Mouse (Mus musculus) adrenal gland, postnatal 25 days (tissue): ENCODE results near the gene Wdr82. TPM values are rescaled to one million over a fixed set of nuclear protein-coding genes. Genes with fewer than 3 reads are reported as not detected.

Experiments used
- DNase-seq: peaks from one replicate; pipeline ENCODE4 v3.0.0; 2021; ENCODE audit warnings: mixed read lengths
- long read RNA-seq: library from polyadenylated mRNA; stranded (forward); transcript quantifications from one replicate; pipeline ENCODE4 v2.0.0, GENCODE M21; 2021
- total RNA-seq: library from RNA; stranded (reverse); gene quantifications from 2 replicates; pipeline ENCODE4 v1.2.3, GENCODE M21; 2021

Wdr82 gene
- total RNA-seq = 82.4 and 83.3 TPM in 2 replicates
- long read RNA-seq, partial matches to known transcripts = 1 of 17 reads
- long read RNA-seq, other reads (novel, unspliced or antisense) = 12 of 17 reads

- peak; percentile 91 for DNase-seq
Measured at GRCm38 (mm10) chr9:106170556-106171345, at the start of gene Wdr82. Gene Wdr82, plus strand, starts transcription at chr9:106170928.

GRCm38 (mm10) chr9:106123599-106123998 is 47.1 kb upstream of the Wdr82 start:
- peak; percentile 19 for DNase-seq

DNA sequence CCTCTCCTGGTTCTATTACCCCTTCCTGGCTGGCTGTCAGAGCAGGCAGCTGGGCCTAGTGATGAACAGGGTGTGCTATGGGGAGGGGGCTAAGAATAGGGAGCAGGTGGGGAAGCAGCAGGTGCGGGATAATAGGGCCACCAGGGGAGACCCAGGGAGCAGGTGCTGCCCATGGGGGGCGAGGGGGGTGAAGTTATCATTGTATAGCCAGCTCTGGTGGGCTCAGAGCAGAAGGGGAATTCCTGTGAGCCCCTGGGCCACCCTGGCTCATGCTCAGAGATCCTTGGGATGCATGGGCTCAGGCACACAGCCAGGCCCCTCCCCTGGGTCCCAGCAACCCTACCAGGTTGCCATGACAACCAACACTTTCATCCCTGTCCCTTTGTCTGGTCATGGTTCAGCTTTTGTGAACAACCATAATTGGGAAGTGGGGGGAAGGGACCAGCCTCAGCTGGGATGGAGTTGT is 43.9 kb upstream of the Wdr82 start:
- DNase-seq = no peak

DNA sequence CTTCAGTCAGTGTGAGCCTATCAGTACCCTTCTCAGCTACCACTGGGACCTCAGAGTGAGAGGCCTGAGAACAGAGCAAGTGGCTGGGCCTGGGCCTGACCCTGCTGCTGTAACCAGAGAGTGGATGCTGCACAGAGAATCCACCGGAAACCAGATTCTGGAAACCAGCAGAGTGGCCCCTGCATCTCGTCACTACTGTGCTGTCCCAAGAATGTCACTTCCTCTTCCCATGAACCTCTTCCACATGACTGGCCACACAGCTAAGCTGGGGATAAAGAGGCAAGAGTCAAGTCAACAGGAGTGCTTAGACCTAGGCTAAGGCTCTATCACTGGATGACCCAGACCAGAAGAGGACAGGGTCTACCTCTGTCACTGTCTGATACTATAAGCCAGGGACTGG is 41.7 kb upstream of the Wdr82 start:
- DNase-seq = no peak

DNA sequence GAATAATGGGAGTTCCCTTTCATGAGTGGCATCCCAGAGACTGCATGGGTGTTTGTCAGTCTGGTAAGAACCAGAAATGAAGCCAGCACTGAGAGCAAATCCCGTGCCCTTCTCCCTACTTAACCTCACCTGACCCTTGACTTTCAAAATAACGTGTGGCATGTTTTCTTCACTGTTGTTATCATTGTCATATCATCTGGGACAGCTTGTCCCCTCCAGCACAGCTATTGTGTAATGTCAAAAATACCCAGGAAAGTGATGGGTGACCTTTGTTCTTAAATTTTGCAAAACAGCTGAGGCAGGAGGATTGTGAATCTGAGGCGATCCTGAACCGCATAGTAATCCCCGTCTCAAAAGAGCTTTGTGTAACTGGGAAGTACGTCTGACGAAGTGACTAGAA is 40.5 kb upstream of the Wdr82 start:
- DNase-seq = no peak

GRCm38 (mm10) chr9:106137671-106138216 is 33.0 kb upstream of the Wdr82 start:
- no peak for DNase-seq

DNA sequence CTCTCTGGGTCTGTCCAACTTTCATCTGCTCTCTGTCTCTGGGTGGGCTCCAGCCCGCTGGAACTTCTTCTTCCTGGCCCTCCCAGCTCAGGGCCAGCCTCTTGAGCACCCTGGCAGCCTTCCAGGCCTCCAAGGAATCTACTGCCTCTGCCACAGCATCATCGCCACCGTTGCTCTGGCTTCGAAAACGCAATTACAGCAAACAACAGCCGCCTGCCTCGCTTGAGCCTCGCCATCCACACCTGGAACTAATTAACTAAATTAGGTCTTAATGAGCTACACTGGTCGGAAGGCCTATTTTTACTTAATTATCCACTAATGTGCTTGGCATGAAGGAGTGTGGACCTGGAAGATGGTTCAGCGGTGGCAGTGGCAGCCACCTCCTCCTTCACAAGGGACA is 31.0 kb upstream of the Wdr82 start:
- peak; percentile 36 for DNase-seq

DNA sequence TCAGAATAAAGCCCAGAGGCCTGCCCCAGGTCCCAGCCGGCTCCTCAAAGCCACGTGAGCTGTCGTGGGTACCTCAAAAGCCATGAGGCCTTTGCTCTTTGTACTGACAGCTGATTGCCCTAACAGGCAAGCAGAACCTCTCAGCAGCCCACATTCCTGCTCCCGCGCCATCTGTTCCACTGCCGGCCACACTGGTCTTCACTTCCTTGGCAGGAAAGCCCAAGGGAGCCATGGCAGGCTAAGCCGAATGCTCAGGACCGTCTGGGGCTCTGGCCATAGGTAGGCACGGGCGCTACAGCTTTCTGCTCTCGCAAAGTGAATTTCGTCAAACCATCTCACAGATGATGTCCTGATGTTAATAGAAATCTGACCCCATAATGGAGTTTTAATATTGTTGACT is 28.8 kb upstream of the Wdr82 start:
- no peak for DNase-seq

DNA sequence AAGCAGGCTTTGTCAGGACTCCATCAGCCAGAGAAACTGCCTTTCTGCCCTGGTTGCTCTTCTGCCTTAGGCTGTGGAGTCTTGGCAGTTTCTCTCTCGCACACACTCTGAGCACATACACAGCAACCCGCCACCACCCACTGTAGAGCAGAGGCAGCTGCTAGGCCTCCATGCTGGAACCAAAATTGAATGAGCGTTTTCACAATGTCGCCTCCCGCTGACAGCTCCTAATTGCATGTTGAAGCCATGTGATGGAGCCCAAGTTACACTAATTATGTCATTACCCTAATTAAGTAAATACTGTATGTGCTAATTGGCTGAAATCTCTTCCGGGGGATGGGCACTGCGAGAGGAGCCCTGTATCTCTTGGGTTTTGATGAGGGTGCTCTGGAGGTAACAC is 26.6 kb upstream of the Wdr82 start:
- DNase-seq = no peak

DNA sequence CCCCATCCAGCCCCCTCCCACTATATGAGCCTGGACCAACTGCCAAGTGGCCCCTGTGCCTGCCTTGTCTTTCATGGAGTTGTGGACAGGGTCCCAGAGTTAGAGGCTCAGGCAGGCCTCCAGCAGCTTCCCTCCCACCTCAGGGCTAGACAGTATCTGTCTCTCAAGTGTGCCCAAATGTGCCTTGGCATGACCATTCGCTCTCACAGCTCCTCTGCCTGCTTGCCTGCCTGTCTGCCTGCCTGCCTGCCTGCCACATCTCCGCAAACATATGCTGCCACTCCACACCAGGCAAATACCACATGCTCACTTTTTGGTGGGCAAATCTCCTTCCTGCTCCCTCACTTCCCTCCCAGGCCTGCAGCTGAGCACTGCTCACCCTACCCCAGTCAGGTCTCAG is 25.1 kb upstream of the Wdr82 start:
- DNase-seq = no peak

DNA sequence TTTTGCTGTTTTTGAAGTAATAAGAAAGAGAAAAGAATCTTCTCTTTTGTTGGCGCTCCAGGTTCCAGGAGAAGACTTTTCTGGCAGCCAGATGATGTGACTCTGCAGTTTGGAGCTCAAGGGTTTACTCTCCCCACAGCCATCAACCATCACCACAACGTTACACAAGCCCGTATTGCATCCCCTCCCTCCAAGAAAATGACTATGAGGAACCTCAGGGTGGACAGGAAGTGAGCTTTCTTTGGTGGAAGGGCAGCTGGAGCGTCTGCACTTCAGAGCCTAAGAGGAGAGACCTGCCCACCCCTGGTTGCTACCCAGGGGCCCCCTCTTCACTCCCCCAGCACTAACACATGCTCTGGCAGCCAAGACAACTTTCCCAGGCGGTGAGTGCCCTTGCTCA is 23.4 kb upstream of the Wdr82 start:
- no peak for DNase-seq

GRCm38 (mm10) chr9:106147851-106148431 is 22.8 kb upstream of the Wdr82 start:
- DNase-seq = no peak

DNA sequence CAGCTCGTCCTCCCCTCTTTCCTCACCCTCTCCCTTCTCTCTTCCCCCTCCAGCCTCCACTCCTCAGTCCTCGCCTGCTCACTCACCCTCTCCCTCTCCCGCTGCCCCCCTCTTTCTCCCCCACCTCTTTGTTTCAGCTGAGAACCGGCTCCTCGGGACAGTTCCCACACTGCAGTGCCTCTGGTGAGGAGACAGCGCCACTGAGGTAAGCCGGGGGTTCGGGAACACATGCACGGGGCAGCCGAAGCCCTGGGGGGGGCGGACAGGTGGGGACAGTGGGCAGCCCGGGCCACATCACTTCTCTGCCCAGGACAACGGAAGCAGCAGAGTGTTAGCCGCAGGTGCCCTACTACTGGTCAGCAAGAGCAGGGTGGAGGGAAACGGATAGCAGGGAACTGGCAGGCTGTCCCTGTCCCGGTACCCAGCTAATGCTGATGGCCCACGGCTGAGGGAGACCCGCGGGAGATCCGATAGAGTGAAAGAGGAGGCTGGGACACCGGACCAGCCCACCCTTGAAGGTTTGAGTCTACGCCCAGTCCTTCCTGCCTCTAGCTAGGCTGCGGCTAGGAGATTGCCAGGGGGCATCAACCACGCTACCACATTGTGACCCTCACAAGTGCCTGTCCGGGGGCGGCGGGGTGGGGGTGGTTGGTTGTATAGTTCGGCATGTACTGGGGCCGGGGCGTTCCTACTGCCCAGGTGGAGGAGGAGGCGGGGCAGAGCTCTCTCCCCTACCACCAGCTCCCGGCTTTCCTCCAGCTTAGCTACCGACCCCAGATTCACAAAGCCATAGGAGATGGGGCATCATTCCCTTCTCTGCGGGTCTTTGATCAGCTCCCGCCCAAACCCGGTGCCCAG is 22.0 kb upstream of the Wdr82 start:
- no peak for DNase-seq

DNA sequence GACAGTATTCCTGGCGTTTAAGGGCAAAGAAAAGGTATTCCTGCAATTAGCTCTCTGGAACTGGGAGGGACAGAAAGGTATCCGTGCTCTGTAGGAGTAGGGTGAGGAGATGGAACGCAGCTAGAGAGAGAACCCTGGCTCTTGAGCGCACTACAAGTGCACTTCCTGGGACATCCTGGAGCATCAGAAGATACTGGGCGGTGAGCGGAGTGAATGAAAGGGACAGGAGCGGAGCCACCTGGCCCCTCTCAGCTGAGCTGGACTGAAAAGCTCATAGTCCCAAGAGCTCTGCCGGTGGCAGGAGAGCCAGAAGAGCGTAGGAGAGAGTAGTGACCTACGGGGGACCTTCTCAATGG is 21.4 kb upstream of the Wdr82 start:
- no peak for DNase-seq

GRCm38 (mm10) chr9:106154106-106154505 is 16.6 kb upstream of the Wdr82 start:
- DNase-seq = peak; percentile 83

DNA sequence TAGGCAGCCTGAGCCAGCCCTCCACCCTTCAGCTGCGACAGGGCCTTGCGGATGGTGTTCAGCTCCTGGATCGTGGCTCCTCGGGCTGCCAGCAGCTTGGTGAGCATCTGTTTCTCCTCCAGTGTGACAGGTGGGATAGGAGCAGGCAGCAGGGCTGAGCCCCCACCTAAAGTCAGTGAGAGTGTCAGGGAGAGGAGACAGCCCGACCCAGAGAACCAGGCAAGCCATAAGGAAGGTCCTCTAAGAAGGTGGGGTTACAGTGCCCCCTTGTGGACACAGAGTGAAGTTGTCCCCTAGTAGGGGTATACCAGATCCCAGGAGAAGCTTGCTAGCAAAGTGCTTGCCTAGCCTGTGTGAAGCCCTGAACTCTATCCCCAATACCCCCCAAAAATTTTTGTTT is 14.3 kb upstream of the Wdr82 start:
- DNase-seq = peak; percentile 56

DNA sequence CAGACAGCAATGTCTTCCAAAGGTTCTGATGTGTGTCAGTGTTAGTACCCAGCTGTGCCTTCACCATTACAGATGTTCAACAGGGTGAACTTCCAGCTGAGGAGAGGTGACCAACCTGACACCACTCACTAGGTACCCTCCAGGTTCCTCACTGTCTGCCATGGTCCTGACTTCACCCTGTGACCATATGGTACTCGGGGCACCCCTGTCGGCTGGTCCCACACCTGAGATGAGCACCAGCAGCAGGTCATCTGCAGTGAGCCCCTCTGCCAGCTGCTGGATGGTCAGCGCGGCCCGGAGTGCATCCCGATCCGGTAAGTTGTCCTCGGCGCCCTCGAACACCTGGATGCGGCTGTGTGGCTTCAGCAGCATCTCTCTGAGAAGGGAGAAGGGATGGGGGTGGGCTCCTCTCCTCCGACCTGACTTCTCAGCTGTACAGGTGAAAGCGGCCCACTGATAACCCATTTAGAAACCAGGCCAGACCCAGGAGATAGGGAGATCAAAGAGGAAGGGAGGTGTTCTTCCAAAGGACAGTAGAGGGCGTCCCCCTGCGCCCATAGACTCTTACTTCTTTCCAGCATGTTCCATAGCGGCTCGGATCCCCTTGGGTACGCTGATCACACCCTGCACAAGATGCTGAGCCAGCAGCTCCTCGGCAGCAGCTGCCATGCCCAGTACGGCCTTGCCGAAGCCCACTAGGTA is 13.7 kb upstream of the Wdr82 start:
- DNase-seq = no peak

GRCm38 (mm10) chr9:106157623-106157925 is 13.2 kb upstream of the Wdr82 start:
- no peak for DNase-seq

DNA sequence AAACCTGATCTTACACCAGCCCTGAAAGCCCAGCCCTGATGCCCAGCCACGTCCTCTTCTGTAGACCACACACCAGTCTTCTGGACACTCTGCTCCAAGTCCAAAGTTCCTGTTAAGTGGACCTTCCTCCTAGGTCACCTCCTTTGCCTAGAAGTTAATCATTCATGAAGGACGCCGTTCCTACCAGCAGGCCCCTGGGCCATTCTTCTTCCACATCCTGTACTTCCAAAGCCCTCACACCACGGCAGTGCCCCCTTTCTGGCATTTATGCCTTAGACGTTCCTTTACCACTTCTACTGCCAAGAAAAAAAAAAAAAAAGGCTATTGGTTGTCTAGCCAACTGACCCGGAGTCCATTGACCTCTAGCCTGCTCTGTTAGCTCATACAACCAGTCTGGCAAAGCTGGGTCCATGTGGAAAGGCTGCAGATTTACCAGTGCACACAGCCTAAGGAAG is 12.7 kb upstream of the Wdr82 start, which contains the start of gene Glyctk:
Gene Glyctk, minus strand, starts transcription at position 102 of the 455 bp plus-strand sequence.
- no peak for DNase-seq

DNA sequence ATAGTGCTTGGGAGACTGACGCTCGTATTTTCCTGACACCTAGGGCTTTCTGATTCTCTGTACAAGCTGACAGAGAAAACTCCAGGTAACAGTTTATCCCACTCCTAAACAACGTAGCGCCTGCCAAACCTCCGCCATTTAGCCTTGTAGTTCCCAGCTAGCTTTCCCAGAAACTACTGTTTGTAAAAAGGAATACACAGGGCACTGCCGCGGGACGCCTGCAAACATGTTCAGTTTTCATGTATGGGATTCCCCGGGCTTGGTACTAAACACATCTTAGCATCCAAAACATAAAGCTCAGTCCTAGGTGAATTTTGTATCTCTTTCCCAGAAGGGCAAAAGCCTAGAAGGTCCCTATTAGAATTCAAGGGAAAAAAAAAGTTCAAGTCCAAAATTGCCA is 11.5 kb upstream of the Wdr82 start:
- DNase-seq = no peak

GRCm38 (mm10) chr9:106159784-106160301 is 10.9 kb upstream of the Wdr82 start:
- peak; percentile 98 for DNase-seq

DNA sequence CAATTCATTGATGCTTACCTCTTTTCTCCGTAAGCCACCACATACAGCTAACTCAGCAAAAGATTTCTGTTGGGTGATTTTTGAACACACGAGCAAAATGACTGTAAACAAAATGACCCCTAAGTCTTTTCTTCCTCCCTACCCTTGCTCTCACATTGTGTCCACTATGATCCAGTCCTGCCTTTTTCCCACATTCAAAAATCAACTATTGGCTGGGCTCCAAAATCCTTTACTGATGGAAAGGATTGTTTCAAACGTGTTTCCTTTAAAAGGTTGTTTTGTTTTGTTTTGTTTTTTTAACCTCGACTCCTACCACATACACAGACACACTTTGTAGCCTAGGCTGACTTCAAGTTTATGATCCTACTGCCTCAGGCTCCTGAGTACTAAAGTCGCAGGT is 10.3 kb upstream of the Wdr82 start:
- no peak for DNase-seq
